Mouse (Mus musculus) small intestine, adult 2 months (tissue): Measurements from ENCODE around the gene Hsdl2.

Experiments used
- CTCF ChIP-seq: fragments of 200-500 bp; IDR thresholded peaks from 2 replicates; pipeline ENCODE4 v1.5.1; 2012; ENCODE audit warnings: low read depth, mild to moderate bottlenecking, control low read depth, inconsistent platforms, low read length, moderate library complexity, mixed read lengths; ENCODE audit not compliant: insufficient replicate concordance, insufficient read length; ENCODE audit errors: extremely low read depth
- POLR2A ChIP-seq: fragments of 200-500 bp; IDR thresholded peaks from 2 replicates; pipeline ENCODE4 v1.6.1; 2012; ENCODE audit warnings: low read depth, mild to moderate bottlenecking, control low read depth, inconsistent platforms, low read length, moderate library complexity

DNA sequence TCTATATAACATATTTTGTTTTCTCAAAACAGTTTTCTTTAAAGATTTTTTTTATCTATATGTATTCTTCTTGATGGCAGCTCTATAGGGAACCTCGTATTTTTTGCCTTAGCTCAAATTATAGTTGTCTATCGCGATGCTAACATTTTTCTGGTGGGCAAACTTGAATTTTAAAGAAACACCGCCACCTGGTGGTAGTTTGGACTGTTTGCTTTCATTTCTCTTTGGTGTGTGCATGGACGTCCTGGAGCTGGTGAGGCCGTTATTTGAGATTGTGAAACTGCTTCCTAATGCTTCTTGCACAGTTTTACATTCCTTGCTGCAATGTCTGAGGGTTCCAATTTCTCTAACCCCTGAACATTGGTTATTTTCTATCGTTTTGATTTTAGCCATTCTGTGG is 11.8 kb upstream of the Hsdl2 start:
- TF ChIP-seq POLR2A: no peak
- TF ChIP-seq CTCF: no peak
